Mouse (Mus musculus): ENCODE data around the gene Olfr958.

- TF ChIP-seq POLR2A (IDR thresholded peaks at IDR 0.05; ENCODE audit: borderline replicate concordance, extremely low read depth, insufficient read depth, insufficient read length, poor library complexity, severe bottlenecking) = no peak
- no peak for TF ChIP-seq CTCF (IDR thresholded peaks at IDR 0.05; ENCODE audit: borderline replicate concordance, extremely low read depth, insufficient read depth, insufficient read length)
These were observed at the start of gene Olfr958 for GRCm38 (mm10) chr9:39553946-39554345.

Data from brain, embryonic 14.5 days (tissue).